Mouse (Mus musculus) granulocyte monocyte progenitor cell, adult 5-6 weeks (primary cell): Measurements from ENCODE around the gene Cnbd2. TPM values are rescaled to one million over a fixed set of nuclear protein-coding genes. Genes with fewer than 3 reads are reported as not detected.

Source experiments
- ATAC-seq: replicated peaks from 2 replicates; pipeline ENCODE4 v1.8.0; 2016; ENCODE audit warnings: mild to moderate bottlenecking, moderate TSS enrichment, inconsistent platforms; ENCODE audit not compliant: poor library complexity, severe bottlenecking
- total RNA-seq, 2 experiments: library from RNA; stranded (forward) in 1 of 2; stranded (reverse) in 1 of 2; fragments of 200-712, 200-1000 nt in 1 of 2; fragments of >200 nt in 1 of 2; fragmentation: Nextera tagmentation in 1 of 2; gene quantifications; 2 replicates each; pipeline ENCODE4 v1.2.3; 2014 to 2017

Gene Cnbd2
- total RNA-seq, 2 experiments from 2014 or later = 3.4 to 6.5 TPM

- peak; percentile 42 for ATAC-seq
Observed at GRCm38 (mm10) chr2:156421381-156422110, 109.4 kb downstream of the Cnbd2 start.

GRCm38 (mm10) chr2:156422631-156423030, 110.5 kb downstream of the Cnbd2 start:
- no peak for ATAC-seq

DNA sequence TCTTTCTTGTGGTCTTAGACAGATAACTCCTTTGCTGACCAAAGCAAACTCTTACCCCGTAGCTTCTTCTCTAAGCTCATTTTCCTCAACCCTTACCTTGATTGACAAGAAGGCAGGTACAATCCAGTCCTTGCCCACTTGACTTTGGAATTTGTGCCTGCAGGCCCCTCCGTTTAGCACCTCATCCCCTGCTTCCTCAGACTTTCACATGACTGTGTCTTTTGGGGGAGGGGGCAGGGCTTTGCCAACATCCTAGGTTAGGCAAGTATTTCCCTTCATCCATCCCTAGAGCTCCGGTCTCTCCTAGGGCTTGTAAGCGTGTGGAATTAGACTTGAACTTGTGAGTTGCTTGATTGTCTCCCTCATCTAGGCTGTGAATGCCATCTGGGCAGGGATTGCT, 111.6 kb downstream of the Cnbd2 start:
- ATAC-seq = no peak

Other genes starting within 250 kb of the Cnbd2 start
- 0.49 and 8.3 TPM in 2 replicates for gene Spag4, start 247.1 kb upstream of the Cnbd2 start, total RNA-seq (2014; fragmentation: Nextera tagmentation)
- gene Spag4, start 247.1 kb upstream of the Cnbd2 start, total RNA-seq (2017) = 1.5 and 4.8 TPM in 2 replicates
- gene Cpne1, start 200.3 kb upstream of the Cnbd2 start, total RNA-seq (2014; fragmentation: Nextera tagmentation) = 34.2 and 51.5 TPM in 2 replicates
- gene Cpne1, start 200.3 kb upstream of the Cnbd2 start, total RNA-seq (2017) = 14.7 and 16.5 TPM in 2 replicates
- gene Rbm12, start 200.3 kb upstream of the Cnbd2 start, total RNA-seq (2014; fragmentation: Nextera tagmentation) = 28.6 and 49.6 TPM in 2 replicates
- 40.2 and 53.5 TPM in 2 replicates for gene Rbm12, start 200.3 kb upstream of the Cnbd2 start, total RNA-seq (2017)
- 11.6 and 29.4 TPM in 2 replicates for gene Gm28036, start 185.2 kb upstream of the Cnbd2 start, total RNA-seq (2014; fragmentation: Nextera tagmentation)
- gene Gm28036, start 185.2 kb upstream of the Cnbd2 start, total RNA-seq (2017) = 27.0 and 32.3 TPM in 2 replicates
- 174 and 217 TPM in 2 replicates for gene Romo1, start 168.3 kb upstream of the Cnbd2 start, total RNA-seq (2014; fragmentation: Nextera tagmentation)
- 28.9 and 38.1 TPM in 2 replicates for gene Romo1, start 168.3 kb upstream of the Cnbd2 start, total RNA-seq (2017)
- 57.3 and 66.6 TPM in 2 replicates for gene Nfs1, start 168.1 kb upstream of the Cnbd2 start, total RNA-seq (2014; fragmentation: Nextera tagmentation)
- 38.8 and 41.6 TPM in 2 replicates for gene Nfs1, start 168.1 kb upstream of the Cnbd2 start, total RNA-seq (2017)
- gene Rbm39, start 132.1 kb upstream of the Cnbd2 start, total RNA-seq (2014; fragmentation: Nextera tagmentation) = 317 and 379 TPM in 2 replicates
- gene Rbm39, start 132.1 kb upstream of the Cnbd2 start, total RNA-seq (2017) = 566 and 641 TPM in 2 replicates
- 17.1 and 33.3 TPM in 2 replicates for gene Phf20, start 115.8 kb upstream of the Cnbd2 start, total RNA-seq (2014; fragmentation: Nextera tagmentation)
- 32.1 and 53.4 TPM in 2 replicates for gene Phf20, start 115.8 kb upstream of the Cnbd2 start, total RNA-seq (2017)
- gene Scand1, start 405 bp downstream of the Cnbd2 start, total RNA-seq (2014; fragmentation: Nextera tagmentation) = 0.60 and 5.4 TPM in 2 replicates
- 20.9 and 28.4 TPM in 2 replicates for gene Scand1, start 405 bp downstream of the Cnbd2 start, total RNA-seq (2017)
- gene Epb41l1, start 108.6 kb downstream of the Cnbd2 start, total RNA-seq (2014; fragmentation: Nextera tagmentation) = 1.0 TPM in 1 of 2 replicates, not detected in the other
- 0.34 TPM in 1 of 2 replicates, not detected in the other for gene Epb41l1, start 108.6 kb downstream of the Cnbd2 start, total RNA-seq (2017)
- gene Aar2, start 235.3 kb downstream of the Cnbd2 start, total RNA-seq (2014; fragmentation: Nextera tagmentation) = 15.2 and 16.6 TPM in 2 replicates
- gene Aar2, start 235.3 kb downstream of the Cnbd2 start, total RNA-seq (2017) = 10.9 and 13.3 TPM in 2 replicates